Mouse (Mus musculus): Measurements from ENCODE around the gene Plekhb1. TPM values are rescaled to one million over a fixed set of nuclear protein-coding genes. Genes with fewer than 3 reads are reported as not detected.

The Plekhb1 gene
- total RNA-seq, 1 experiment from 2014 or later, result 3.0 TPM

GRCm38 (mm10) chr7:100656739-100657138 lies 5.5 kb downstream of the Plekhb1 start:
- DNase-seq, result no peak

- DNase-seq, result no peak
These were observed 7.8 kb downstream of the Plekhb1 start for GRCm38 (mm10) chr7:100654441-100654840.

- DNase-seq, result no peak
These were observed 8.5 kb downstream of the Plekhb1 start for GRCm38 (mm10) chr7:100653480-100654266.

GRCm38 (mm10) chr7:100651011-100651410 lies 11.2 kb downstream of the Plekhb1 start:
- no peak for DNase-seq

GRCm38 (mm10) chr7:100650421-100650820 lies 11.8 kb downstream of the Plekhb1 start:
- no peak for DNase-seq

- no peak for DNase-seq
These were observed 12.4 kb downstream of the Plekhb1 start for GRCm38 (mm10) chr7:100649826-100650225.

- DNase-seq, result no peak
These were observed 13.1 kb downstream of the Plekhb1 start for GRCm38 (mm10) chr7:100649095-100649494.

- peak; percentile 84 for DNase-seq
These were observed 17.1 kb downstream of the Plekhb1 start for GRCm38 (mm10) chr7:100645147-100645546.

GRCm38 (mm10) chr7:100642413-100642812 lies 19.8 kb downstream of the Plekhb1 start:
- no peak for DNase-seq

GRCm38 (mm10) chr7:100637657-100638056 lies 24.6 kb downstream of the Plekhb1 start:
- DNase-seq, result no peak

GRCm38 (mm10) chr7:100624538-100624937 lies 37.7 kb downstream of the Plekhb1 start:
- no peak for DNase-seq

GRCm38 (mm10) chr7:100622277-100622676 lies 39.9 kb downstream of the Plekhb1 start:
- DNase-seq, result no peak

GRCm38 (mm10) chr7:100616121-100616857 lies 45.9 kb downstream of the Plekhb1 start:
- no peak for DNase-seq

- no peak for DNase-seq
These were observed 53.3 kb downstream of the Plekhb1 start for GRCm38 (mm10) chr7:100608910-100609309.

- DNase-seq, result peak; percentile 76
These were observed 54.0 kb downstream of the Plekhb1 start, which contains the start of gene Mrpl48 for GRCm38 (mm10) chr7:100608130-100608741. Gene Mrpl48, minus strand, starts transcription at chr7:100608301.

- DNase-seq, result peak; percentile 99
These were observed 54.7 kb downstream of the Plekhb1 start, which contains the start of gene Rab6a for GRCm38 (mm10) chr7:100607214-100608129. Gene Rab6a, plus strand, starts transcription at chr7:100607410.

- DNase-seq, result no peak
These were observed 62.0 kb downstream of the Plekhb1 start for GRCm38 (mm10) chr7:100600211-100600610.

GRCm38 (mm10) chr7:100593349-100593748 lies 68.9 kb downstream of the Plekhb1 start:
- no peak for DNase-seq

All from adrenal gland, postnatal 14 days (tissue).